Mouse (Mus musculus) myocyte (in vitro differentiated cells): ENCODE data around the gene Actb.

Experiments
- POLR2A ChIP-seq: IDR thresholded peaks from one replicate; pipeline ENCODE4 v1.6.1; 2011; ENCODE audit warnings: low read depth, mild to moderate bottlenecking, control low read depth, moderate library complexity; ENCODE audit not compliant: insufficient read length
- POLR2AphosphoS2 ChIP-seq: IDR thresholded peaks from one replicate; pipeline ENCODE4 v1.6.1; 2011; ENCODE audit warnings: low read depth, control low read depth; ENCODE audit not compliant: insufficient read length
- SRF ChIP-seq: IDR thresholded peaks from one replicate; pipeline ENCODE4 v1.6.1; 2011; ENCODE audit warnings: low read depth; ENCODE audit not compliant: control insufficient read depth, insufficient read length
- TCF12 ChIP-seq: IDR thresholded peaks from one replicate; pipeline ENCODE4 v1.6.1; 2011; ENCODE audit warnings: mild to moderate bottlenecking, control low read depth; ENCODE audit not compliant: poor library complexity, insufficient read depth, severe bottlenecking

GRCm38 (mm10) chr5:142891396-142891795 is 15.2 kb downstream of the Actb start:
- no peak for TF ChIP-seq POLR2AphosphoS2
- TF ChIP-seq POLR2A = no peak
- TF ChIP-seq TCF12 = no peak
- TF ChIP-seq SRF = no peak
